Mouse (Mus musculus) heart, embryonic 14.5 days (tissue): ENCODE measurements at regions not wholly inside any gene's neighbourhood (a gene's known extent, or its start where the extent isn't known, plus 50 kb on each side); places are given as distances from the start of the nearest gene placed in this dataset.

Experiments
- ATAC-seq: fragments of 200-750 bp; cut with Nextera tagmentation; 2 replicates; pipeline ENCODE4 v1.8.0; 2017; ENCODE audit warnings: low read depth, moderate TSS enrichment; ENCODE audit not compliant: insufficient number of reproducible peaks, insufficient read depth, low FRiP score
- H3K27ac ChIP-seq, 2 experiments: fragments of 200-500 bp in 1 of 2; fragments of 300-500 bp in 1 of 2; sonication (generic) in 1 of 2; replicated peaks in 1 of 2; 2 replicates each; pipeline ENCODE4 v1.5.1; 2012 to 2014; ENCODE audit warnings: low read depth in 2 of 2, low read length in 2 of 2, control low read depth in 1 of 2, mild to moderate bottlenecking in 1 of 2, mixed read lengths in 1 of 2; ENCODE audit not compliant: control insufficient read depth in 1 of 2, insufficient read depth in 1 of 2
- H3K27me3 ChIP-seq: fragments of 300-500 bp; sonication (generic); 2 replicates; pipeline ENCODE4 v1.6.1; 2014; ENCODE audit warnings: mild to moderate bottlenecking, low read length, control low read depth; ENCODE audit not compliant: control insufficient read depth, insufficient read depth
- H3K36me3 ChIP-seq: fragments of 300-500 bp; sonication (generic); 2 replicates; pipeline ENCODE4 v1.6.1; 2014; ENCODE audit warnings: mild to moderate bottlenecking, control low read depth, low read length, mixed read lengths; ENCODE audit not compliant: control insufficient read depth, insufficient read depth
- H3K4me1 ChIP-seq, 2 experiments: fragments of 200-500 bp in 1 of 2; fragments of 300-500 bp in 1 of 2; sonication (generic) in 1 of 2; 2 replicates each; pipeline ENCODE4 v1.6.1; 2012 to 2014; ENCODE audit warnings: low read length in 2 of 2, control low read depth in 1 of 2, mixed read lengths in 1 of 2; ENCODE audit not compliant: control insufficient read depth in 2 of 2, insufficient read depth in 2 of 2
- H3K4me2 ChIP-seq: fragments of 300-500 bp; sonication (generic); 2 replicates; pipeline ENCODE4 v1.6.1; 2014; ENCODE audit warnings: mild to moderate bottlenecking, low read length
- H3K4me3 ChIP-seq, 2 experiments: fragments of 200-500 bp in 1 of 2; fragments of 300-500 bp in 1 of 2; sonication (generic) in 1 of 2; 2 replicates each; pipeline ENCODE4 v1.5.1; 2012 to 2014; ENCODE audit warnings: low read length in 2 of 2, mild to moderate bottlenecking in 2 of 2, control low read depth in 1 of 2, low read depth in 1 of 2, moderate library complexity in 1 of 2; ENCODE audit not compliant: control insufficient read depth in 1 of 2, insufficient read depth in 1 of 2
- H3K9ac ChIP-seq: fragments of 300-500 bp; sonication (generic); 2 replicates; pipeline ENCODE4 v1.6.1; 2014; ENCODE audit warnings: mild to moderate bottlenecking, low read length
- H3K9me3 ChIP-seq: fragments of 300-500 bp; sonication (generic); 2 replicates; pipeline ENCODE4 v1.6.1; 2016; ENCODE audit warnings: low read length, control low read depth; ENCODE audit not compliant: control insufficient read depth
- WGBS: fragments of 180-500 bp; shearing (Covaris S2); extraction: QIAGEN DNeasy Blood & Tissue Kit; methylation state at CpG from one replicate; pipeline ENCODE4 v1.1.7; 2014; 5-methylcytosine and 5-hydroxymethylcytosine counted together

DNA sequence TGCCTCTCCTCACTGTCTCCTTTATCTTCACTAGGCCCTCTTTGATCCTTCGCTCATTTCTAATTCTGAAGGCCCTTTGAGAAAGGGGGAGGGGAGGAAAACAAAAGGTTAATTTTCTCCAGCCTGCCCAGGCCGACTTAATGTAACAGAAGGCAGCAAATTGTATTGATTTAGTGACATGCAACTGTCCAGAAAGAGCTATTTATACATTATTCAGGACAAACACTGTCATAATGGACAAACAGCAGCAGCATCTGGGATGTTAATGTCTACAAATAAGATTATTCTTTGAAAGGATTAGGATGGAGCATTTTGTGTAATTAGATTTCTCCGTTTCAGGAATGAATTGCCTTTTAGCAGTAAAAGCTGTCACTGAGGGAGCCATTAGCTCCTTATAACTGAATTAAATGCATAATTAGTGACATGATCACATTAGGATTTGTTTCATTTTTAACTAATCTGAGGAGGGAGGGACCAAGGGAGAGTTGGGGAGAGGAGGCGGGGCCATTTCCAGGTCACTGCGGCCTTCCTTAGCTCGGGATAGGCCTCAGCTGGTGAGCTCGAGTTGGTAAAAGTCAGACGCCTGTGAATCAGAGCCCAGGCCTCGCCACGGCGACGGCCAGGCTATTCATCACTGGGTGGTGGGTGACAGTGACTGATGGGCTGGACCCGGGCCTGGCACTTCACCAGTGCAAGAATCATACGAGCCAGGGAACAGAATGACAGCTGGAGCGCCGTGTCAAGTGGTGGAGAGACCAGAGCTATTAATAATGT lies 167.7 kb downstream of the Nkx6-1 start:
- no peaks in the 10 kb centered on the region for H3K9me3 ChIP-seq

DNA sequence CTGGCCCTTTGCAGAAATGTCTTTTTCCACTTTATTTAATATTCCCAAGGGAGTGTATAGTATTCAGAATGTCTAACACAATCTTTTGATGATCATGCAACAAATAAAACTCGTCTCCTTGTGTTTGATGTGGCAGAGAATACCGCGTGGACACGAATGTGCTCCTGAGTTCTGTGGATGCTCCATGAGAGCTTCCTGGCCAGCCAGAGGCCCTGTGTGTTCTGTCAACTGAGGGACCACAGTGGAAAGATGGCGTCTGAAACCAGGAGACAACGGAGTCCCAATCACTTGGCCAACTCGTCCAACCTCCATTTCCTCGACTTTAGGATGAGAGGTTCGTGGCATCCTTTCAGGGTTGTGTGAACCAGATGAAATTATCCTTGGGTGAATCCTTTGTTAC lies 168.6 kb downstream of the Nkx6-1 start:
- Histone ChIP-seq H3K4me2 (no peak overlapping the region), H3K36me3 (no peaks in the 10 kb centered on the region), H3K27ac (no peak overlapping the region), H3K9me3 (no peaks in the 10 kb centered on the region), H3K27me3 (no peaks in the 10 kb centered on the region), H3K4me1 (no peaks in the 10 kb centered on the region), H3K4me3 (no peak overlapping the region), H3K9ac (no peak overlapping the region)
- 90% methylated on average over 9 of the region's 9 CpGs for WGBS
- ATAC-seq: no peak

More for the DNA sequence above, 167.7 kb downstream of the Nkx6-1 start:
- Histone ChIP-seq H3K4me3 (no peak overlapping the region), H3K9ac (no peak overlapping the region), H3K36me3 (no peaks in the 10 kb centered on the region), H3K27ac (no peak overlapping the region), H3K4me1 (no peaks in the 10 kb centered on the region), H3K27me3 (no peaks in the 10 kb centered on the region), H3K4me2 (no peak overlapping the region)
- 63% methylated on average over 16 of the region's 16 CpGs for WGBS
- no peak for ATAC-seq

DNA sequence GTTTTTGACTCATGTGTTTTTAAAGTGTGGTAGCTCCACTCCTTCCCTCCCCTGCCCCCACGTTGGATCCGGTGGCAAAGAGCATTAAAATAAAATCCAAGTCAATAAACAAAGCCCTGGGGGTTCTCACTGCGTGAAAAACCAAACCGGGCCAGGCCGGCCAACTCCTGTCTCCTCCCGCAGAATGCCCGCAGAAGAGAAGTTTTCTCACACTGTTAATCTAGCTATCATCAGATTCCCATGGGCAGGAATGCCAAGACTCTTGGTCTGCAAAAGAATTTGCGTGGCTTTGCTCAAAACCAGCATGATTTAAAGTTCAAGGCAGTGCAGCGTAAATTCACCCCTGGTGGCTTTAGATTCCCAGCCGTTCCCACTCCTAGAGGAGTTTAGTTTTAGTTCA lies 219.0 kb downstream of the Nkx6-1 start:
- WGBS: 24% methylated on average over 10 of the region's 10 CpGs
- no peak overlapping the region for H3K4me2 ChIP-seq
- no peaks in the 10 kb centered on the region for H3K27me3 ChIP-seq
- no peak overlapping the region for H3K9ac ChIP-seq
- H3K27ac ChIP-seq: no peak overlapping the region
- H3K4me1 ChIP-seq: no peaks in the 10 kb centered on the region
- no peaks in the 10 kb centered on the region for H3K36me3 ChIP-seq
- H3K9me3 ChIP-seq: no peaks in the 10 kb centered on the region
- no peak for ATAC-seq
- H3K4me3 ChIP-seq: no peak overlapping the region

DNA sequence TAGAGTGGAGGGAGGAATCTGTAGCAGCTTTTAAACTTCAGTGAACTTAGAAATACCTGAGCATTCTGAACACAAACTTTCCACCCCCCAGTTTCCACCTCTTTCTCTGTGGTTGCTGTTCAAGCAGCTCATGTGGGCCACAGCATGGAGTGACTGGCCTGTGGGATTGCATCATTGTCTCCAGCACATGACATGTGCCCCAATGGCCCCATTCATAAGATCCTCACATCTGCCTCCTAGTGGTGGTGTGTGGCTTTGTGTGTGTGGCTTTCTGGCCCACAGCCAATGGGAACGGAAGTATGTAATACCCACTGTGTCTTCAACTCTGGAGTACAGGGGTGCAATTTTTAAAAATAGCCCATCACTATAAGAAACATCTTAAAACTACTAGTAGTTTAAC lies 223.0 kb downstream of the Nkx6-1 start:
- Histone ChIP-seq H3K9me3 (no peaks in the 10 kb centered on the region), H3K36me3 (no peaks in the 10 kb centered on the region), H3K4me3 (no peak overlapping the region), H3K27me3 (no peaks in the 10 kb centered on the region), H3K9ac (no peak overlapping the region), H3K4me2 (no peak overlapping the region), H3K4me1 (no peaks in the 10 kb centered on the region), H3K27ac (no peak overlapping the region)
- 65% methylated on average over 1 of the region's 1 CpGs for WGBS
- ATAC-seq: no peak

DNA sequence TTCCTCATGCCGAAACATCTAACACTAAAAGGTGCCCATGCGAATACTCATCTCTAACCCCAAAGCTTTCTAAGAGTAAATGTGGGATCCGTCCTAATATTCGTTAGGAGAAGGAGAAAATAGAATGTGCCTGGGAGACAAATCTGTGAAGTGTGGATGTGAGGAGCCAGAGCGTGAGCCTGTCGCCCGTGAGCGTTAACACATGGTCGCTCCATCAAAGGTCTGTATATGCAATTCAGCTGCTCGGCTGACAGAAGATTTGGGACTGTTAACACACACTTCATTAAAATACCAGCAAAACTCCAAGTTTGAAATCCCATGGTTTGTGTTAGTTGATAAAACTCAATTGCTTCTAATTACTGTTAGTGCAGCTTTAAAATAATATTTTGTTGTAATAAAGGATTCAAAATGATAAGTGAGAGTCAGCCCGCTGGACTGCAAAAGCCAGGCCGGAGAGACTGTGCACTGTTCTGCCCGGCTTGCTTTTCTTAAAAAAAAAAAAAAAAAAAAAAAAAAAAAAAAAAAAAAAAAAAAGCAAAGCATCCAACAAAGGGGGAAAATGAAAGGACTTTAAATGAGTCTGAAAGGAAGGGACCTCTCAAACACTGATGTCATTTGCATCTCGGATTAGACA lies 227.0 kb downstream of the Nkx6-1 start:
- Histone ChIP-seq H3K9ac (no peak overlapping the region), H3K4me1 (no peaks in the 10 kb centered on the region), H3K4me3 (no peak overlapping the region), H3K27ac (no peak overlapping the region), H3K9me3 (no peaks in the 10 kb centered on the region), H3K27me3 (no peaks in the 10 kb centered on the region), H3K4me2 (no peak overlapping the region), H3K36me3 (no peaks in the 10 kb centered on the region)
- WGBS: 77% methylated on average over 14 of the region's 14 CpGs
- ATAC-seq: no peak

DNA sequence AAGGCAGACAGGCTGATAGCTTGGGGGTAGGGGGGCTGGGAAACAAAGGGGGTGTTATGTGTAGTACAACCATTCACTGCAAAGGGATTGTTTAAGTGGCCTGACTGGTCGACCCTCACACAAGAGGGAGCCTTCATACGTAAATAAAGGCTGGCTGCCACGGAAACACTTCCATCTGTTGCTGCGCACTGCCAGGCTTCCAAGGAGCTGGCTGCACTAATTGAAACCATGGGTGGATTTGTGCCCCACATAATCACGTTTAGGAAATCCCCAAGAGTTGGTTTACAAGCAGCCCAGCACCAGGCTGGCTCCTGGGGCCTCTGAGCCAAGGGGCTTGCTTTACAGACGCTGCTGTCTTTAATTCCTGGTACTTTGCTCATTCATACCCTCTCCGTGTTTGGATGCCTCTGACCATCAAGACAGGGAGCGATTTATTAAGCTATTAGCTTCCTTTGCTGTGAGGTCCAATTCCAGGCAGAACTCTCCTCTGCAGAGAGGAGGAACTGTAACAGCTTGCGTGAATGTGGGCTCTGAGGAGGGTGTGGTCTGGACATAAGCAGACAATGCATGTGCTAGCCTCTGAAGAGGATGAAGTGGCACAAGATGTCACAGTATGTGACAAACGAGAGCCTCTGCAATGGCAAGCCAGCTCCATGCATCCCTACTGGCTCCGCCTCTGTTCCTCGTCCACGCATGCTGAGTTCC lies 238.6 kb downstream of the Nkx6-1 start:
- no peak for ATAC-seq
- WGBS: 44% methylated on average over 13 of the region's 13 CpGs
- H3K4me2 ChIP-seq: no peak overlapping the region

DNA sequence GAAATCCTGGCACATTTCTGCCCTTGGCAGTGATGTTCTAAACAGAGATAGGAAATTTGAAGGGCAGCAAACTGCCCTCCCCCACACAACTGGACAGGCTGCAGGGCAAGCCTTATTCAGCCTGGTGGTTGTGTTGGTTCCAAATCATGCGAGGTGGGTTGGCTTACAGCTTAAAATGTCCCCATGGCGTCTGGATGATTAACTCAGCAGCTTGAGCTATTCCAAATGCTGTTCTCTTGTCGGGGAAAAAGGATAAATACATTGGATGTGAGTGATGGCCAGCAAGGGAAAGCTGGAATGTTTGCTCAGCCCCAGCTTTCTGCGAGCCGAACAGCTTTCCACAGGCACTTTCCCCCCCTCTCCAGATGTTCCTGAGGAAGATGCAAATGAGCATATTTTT lies 280.5 kb downstream of the Nkx6-1 start:
- Histone ChIP-seq H3K27ac (no peak overlapping the region), H3K36me3 (no peaks in the 10 kb centered on the region), H3K27me3 (no peaks in the 10 kb centered on the region), H3K4me3 (no peak overlapping the region), H3K4me1 (no peaks in the 10 kb centered on the region), H3K9ac (no peak overlapping the region), H3K4me2 (no peak overlapping the region), H3K9me3 (no peaks in the 10 kb centered on the region)
- no peak for ATAC-seq
- 63% methylated on average over 5 of the region's 5 CpGs for WGBS

More for the DNA sequence above, 238.6 kb downstream of the Nkx6-1 start:
- H3K9me3 ChIP-seq: no peaks in the 10 kb centered on the region
- H3K4me1 ChIP-seq: no peaks in the 10 kb centered on the region
- H3K36me3 ChIP-seq: no peaks in the 10 kb centered on the region
- no peak overlapping the region for H3K4me3 ChIP-seq
- no peak overlapping the region for H3K27ac ChIP-seq
- H3K9ac ChIP-seq: no peak overlapping the region
- H3K27me3 ChIP-seq: no peaks in the 10 kb centered on the region
